Mouse (Mus musculus) G1E (cell line): Measurements from ENCODE around the gene Catsper4.

Experiments
- CTCF ChIP-seq: IDR thresholded peaks from 2 replicates; pipeline ENCODE4 v1.5.1; 2012; ENCODE audit warnings: low read depth, low read length, inconsistent platforms, mixed read lengths
- GATA1 ChIP-seq: IDR thresholded peaks from 2 replicates; pipeline ENCODE4 v1.6.1; 2012; ENCODE audit warnings: borderline replicate concordance, low read length, inconsistent platforms, mixed read lengths
- GATA2 ChIP-seq: IDR thresholded peaks from 2 replicates; pipeline ENCODE4 v1.6.1; 2012; ENCODE audit warnings: low read depth, low read length, inconsistent platforms, borderline replicate concordance
- POLR2AphosphoS5 ChIP-seq: IDR thresholded peaks from 2 replicates; pipeline ENCODE4 v1.6.1; 2012; ENCODE audit warnings: low read depth, low read length, inconsistent platforms; ENCODE audit not compliant: insufficient replicate concordance
- TAL1 ChIP-seq: conservative IDR thresholded peaks from 2 replicates; pipeline ENCODE4 v1.6.1; 2012; ENCODE audit warnings: low read depth, low read length, inconsistent platforms, mixed read lengths

GRCm38 (mm10) chr4:134245148-134245843 lies 18.1 kb upstream of the Catsper4 start, which contains the start of gene Zfp593:
- TF ChIP-seq CTCF (peak; percentile 47; the same call in 1 of the 2 replicates), GATA1 (no peak), POLR2AphosphoS5 (no peak), TAL1 (no peak; the same call in 1 of the 2 replicates), GATA2 (no peak)
